Mouse (Mus musculus): ENCODE data around the gene Eps15. TPM values are rescaled to one million over a fixed set of nuclear protein-coding genes. Genes with fewer than 3 reads are reported as not detected.

Eps15 gene
- polyA plus RNA-seq, 1 experiment from 2014 or later: 39.6 TPM

DNA sequence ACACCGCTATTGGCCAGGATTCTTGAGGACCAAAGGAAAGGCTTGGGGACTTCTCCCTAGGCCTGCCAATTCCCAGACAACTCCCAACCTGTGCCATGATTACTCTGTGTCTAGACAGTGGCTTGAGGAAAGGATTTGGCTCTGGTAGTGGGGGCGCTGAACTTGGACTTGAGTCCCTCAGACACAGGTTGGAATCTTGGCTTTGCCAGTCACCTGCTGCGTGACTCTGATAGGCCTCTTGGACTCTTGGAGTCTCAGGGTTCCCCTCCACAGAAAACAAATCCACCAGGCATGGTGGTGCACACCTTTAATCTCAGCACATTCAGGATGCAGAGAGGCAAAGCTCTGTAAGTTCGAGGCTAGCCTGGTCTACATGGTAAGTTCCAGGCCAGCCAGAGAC lies 139.5 kb downstream of the Eps15 start:
- no peak overlapping the region for H3K4me3 ChIP-seq (replicated peaks)
- no peaks in the 10 kb centered on the region for H3K36me3 ChIP-seq
- no peak overlapping the region for H3K4me2 ChIP-seq
- ATAC-seq (ENCODE audit: insufficient number of reproducible peaks, insufficient read depth, low FRiP score, low TSS enrichment, low read depth): no peak
- H3K27me3 ChIP-seq: no peaks in the 10 kb centered on the region
- H3K27ac ChIP-seq: no peak overlapping the region
- H3K9me3 ChIP-seq: no peaks in the 10 kb centered on the region
- peaks cover 2% of the 10 kb centered on the region; the same call in 1 of the 2 replicates for H3K4me1 ChIP-seq (replicated peaks)
- no peak overlapping the region for H3K9ac ChIP-seq (replicated peaks)
- WGBS: 85% methylated on average over 4 of the region's 4 CpGs

DNA sequence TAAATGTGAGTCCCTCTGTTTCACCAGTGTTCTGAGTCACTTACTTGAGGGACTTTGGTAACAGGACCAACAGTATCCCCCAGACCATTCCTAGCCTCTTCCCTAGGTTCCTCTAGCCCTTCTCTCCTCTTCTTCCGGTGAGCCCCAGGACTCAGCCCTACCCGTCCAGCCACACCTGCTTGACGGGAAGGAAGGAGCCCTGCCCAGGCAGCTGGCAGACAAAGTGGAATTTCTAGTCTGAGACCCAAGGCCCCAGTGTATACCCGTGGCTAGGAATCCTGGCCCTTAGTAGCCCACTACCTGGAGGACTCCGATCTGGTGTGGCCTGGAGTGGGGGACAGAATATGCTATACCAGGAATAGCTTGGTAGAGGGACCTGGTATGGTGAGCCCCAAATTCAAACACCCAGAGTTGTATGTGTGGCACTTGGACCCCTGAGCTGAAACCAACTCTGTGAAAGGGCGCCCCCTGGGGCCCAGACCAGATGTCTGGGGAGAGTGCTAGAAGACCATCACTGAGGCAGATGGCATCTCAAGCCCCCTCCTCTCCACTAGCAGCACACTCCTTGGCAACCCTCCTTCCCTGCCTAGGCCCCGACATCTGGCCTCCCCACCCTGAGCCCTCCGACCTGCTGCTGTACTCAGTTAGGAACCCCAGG lies 140.2 kb downstream of the Eps15 start:
- Histone ChIP-seq H3K9me3 (no peaks in the 10 kb centered on the region), H3K4me1 (replicated peaks) (no peaks in the 10 kb centered on the region), H3K27ac (no peak overlapping the region), H3K36me3 (no peaks in the 10 kb centered on the region), H3K4me2 (no peak overlapping the region), H3K27me3 (no peaks in the 10 kb centered on the region), H3K9ac (replicated peaks) (no peak overlapping the region), H3K4me3 (replicated peaks) (no peak overlapping the region)
- ATAC-seq (ENCODE audit: insufficient number of reproducible peaks, insufficient read depth, low FRiP score, low TSS enrichment, low read depth): 0 out of 2 replicates have a peak, but pooled peaks have one; percentile 39
- WGBS: 73% methylated on average over 8 of the region's 8 CpGs

DNA sequence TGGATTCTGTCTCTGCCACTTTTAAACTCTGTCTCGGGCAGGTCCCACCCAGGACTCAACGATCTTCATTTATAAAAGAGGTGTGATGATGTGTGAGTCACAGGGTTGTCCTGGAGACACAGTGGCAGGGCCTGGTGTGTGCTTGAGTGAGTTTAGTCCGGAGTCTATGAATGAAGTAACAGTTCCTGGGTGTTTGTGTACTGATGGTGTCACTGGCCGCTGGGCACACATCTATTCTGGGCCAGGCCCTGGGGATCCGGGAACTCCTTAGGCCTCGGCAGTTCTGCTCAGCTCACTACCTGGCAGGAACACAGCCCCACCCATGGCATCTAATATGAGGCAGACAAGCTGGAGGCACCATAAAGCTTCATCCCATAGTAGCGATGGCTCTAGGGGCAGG lies 141.5 kb downstream of the Eps15 start:
- WGBS: 83% methylated on average over 7 of the region's 7 CpGs
- Histone ChIP-seq H3K36me3 (no peaks in the 10 kb centered on the region), H3K4me2 (no peak overlapping the region), H3K9me3 (no peaks in the 10 kb centered on the region), H3K27me3 (no peaks in the 10 kb centered on the region), H3K4me1 (replicated peaks) (no peaks in the 10 kb centered on the region), H3K9ac (replicated peaks) (no peak overlapping the region), H3K27ac (no peak overlapping the region), H3K4me3 (replicated peaks) (no peak overlapping the region)
- ATAC-seq (ENCODE audit: insufficient number of reproducible peaks, insufficient read depth, low FRiP score, low TSS enrichment, low read depth): no peak

DNA sequence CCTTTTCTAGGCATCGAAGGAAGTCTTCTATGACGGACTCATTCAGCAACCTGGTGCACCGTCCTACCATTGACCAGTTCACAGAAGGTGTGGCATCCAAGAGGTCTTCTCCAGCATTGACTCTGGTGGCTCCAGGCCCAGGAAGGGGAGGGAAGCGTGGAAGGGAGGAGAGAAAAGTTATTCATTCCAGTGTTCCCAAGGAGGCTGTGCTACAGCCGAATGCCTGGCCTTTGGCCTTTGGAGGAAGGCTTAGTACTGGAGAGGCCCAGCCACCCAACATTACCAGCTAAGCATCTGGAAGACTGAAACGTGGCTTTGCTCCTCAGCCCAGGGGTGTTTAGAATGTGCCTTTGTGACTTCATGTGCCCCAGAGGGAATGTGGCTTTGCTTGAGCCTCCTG lies 142.4 kb downstream of the Eps15 start:
- no peak overlapping the region for H3K9ac ChIP-seq (replicated peaks)
- H3K4me1 ChIP-seq (replicated peaks): no peaks in the 10 kb centered on the region
- no peaks in the 10 kb centered on the region for H3K27me3 ChIP-seq
- WGBS: 82% methylated on average over 6 of the region's 6 CpGs
- H3K4me3 ChIP-seq (replicated peaks): no peak overlapping the region
- ATAC-seq (ENCODE audit: insufficient number of reproducible peaks, insufficient read depth, low FRiP score, low TSS enrichment, low read depth): no peak
- H3K36me3 ChIP-seq: no peaks in the 10 kb centered on the region
- H3K27ac ChIP-seq: no peak overlapping the region
- no peak overlapping the region for H3K4me2 ChIP-seq
- H3K9me3 ChIP-seq: no peaks in the 10 kb centered on the region

DNA sequence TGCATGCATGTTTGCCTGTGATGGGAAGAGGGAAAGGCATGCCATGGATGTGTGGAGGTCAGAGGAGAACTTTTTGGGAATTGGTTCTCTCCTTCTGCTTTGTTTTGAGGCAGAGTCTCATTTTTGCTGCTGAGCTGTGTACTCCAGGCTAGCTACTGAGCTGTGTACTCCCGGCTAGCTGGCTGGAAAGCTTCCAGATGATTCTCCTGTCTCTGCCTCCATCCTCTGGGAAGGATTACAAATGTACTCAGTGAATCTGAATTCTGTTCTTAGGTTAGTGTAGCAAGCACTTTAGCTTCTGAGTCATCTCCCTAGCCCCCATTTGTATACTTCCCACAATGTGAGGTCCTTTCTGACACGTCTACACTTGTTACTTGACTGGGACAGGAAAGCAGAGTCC lies 143.4 kb downstream of the Eps15 start:
- ATAC-seq (ENCODE audit: insufficient number of reproducible peaks, insufficient read depth, low FRiP score, low TSS enrichment, low read depth): no peak
- Histone ChIP-seq H3K9ac (replicated peaks) (no peak overlapping the region), H3K27ac (no peak overlapping the region), H3K4me1 (replicated peaks) (no peaks in the 10 kb centered on the region), H3K36me3 (no peaks in the 10 kb centered on the region), H3K27me3 (no peaks in the 10 kb centered on the region), H3K4me3 (replicated peaks) (no peak overlapping the region), H3K4me2 (no peak overlapping the region), H3K9me3 (no peaks in the 10 kb centered on the region)
- 77% methylated on average over 2 of the region's 2 CpGs for WGBS

DNA sequence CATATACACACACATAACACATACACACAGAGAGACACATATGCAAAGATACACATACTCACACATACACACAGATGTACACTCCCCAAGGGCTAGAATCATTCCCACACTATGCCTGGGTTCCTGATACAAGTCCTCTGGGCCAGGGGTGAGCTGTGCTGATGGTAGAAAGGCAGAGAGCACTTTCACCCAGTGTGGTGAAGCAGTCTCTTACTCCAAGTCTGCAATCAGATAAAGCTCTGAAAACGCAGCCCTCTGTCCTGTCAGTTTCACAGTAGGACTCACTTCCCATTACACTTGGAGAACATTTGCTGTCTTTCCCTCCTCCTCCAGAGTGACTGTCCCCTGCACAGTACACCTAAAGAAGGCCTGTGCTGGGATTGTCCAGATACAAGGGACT lies 147.0 kb downstream of the Eps15 start:
- Histone ChIP-seq H3K4me1 (replicated peaks) (no peaks in the 10 kb centered on the region), H3K4me2 (no peak overlapping the region), H3K9ac (replicated peaks) (no peak overlapping the region), H3K4me3 (replicated peaks) (no peak overlapping the region), H3K27me3 (no peaks in the 10 kb centered on the region), H3K36me3 (no peaks in the 10 kb centered on the region), H3K27ac (no peak overlapping the region), H3K9me3 (no peaks in the 10 kb centered on the region)
- WGBS: 72% methylated on average over 1 of the region's 1 CpGs
- ATAC-seq (ENCODE audit: insufficient number of reproducible peaks, insufficient read depth, low FRiP score, low TSS enrichment, low read depth): no peak

DNA sequence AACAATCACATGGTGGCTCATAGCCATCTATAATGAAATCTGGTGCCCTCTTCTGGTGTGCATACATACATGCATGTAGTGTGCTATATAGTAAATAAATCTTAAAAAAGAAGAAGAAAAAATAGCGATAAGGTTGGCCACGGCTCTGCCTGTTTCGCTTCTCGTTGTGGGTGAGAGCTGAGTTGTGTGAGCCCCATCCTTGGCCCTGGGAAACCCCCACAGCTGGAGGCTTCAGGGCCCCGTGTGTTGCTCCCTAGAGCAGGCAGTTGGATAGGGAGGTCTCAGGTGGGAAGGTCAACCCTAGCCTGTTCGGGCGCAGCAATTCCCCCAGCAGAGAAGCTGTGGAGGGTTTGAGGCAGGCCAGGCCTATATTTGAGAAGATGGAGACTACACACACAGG lies 150.2 kb downstream of the Eps15 start:
- H3K4me2 ChIP-seq: no peak overlapping the region
- H3K27me3 ChIP-seq: no peaks in the 10 kb centered on the region
- ATAC-seq (ENCODE audit: insufficient number of reproducible peaks, insufficient read depth, low FRiP score, low TSS enrichment, low read depth): no peak
- no peaks in the 10 kb centered on the region for H3K36me3 ChIP-seq
- H3K27ac ChIP-seq: no peak overlapping the region
- H3K4me1 ChIP-seq (replicated peaks): peaks cover 12% of the 10 kb centered on the region
- H3K9me3 ChIP-seq: no peaks in the 10 kb centered on the region
- no peak overlapping the region for H3K9ac ChIP-seq (replicated peaks)
- 90% methylated on average over 7 of the region's 7 CpGs for WGBS
- no peak overlapping the region for H3K4me3 ChIP-seq (replicated peaks)

DNA sequence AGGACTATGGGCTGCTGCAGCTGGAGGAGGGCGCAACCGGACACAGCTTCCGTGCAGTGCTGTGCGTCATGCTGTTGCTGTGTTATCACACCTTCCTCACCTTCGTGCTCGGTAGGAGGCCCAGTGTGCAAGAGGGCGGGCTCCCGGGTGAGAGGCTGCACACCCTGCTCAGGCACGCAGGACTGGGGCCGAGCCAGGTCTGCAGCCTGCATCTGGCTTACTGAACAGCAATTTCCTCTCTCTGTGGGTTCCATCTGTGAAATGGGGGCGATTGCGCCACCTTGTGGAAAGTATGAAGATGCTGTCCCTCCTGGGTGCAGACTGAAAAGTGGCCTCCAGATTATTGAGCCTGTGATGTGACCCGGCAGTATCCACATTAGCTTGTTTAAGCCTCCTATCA lies 150.8 kb downstream of the Eps15 start:
- Histone ChIP-seq H3K9me3 (no peaks in the 10 kb centered on the region), H3K4me3 (replicated peaks) (no peak overlapping the region), H3K36me3 (no peaks in the 10 kb centered on the region), H3K27me3 (no peaks in the 10 kb centered on the region), H3K4me2 (no peak overlapping the region), H3K9ac (replicated peaks) (no peak overlapping the region), H3K4me1 (replicated peaks) (peaks cover 12% of the 10 kb centered on the region), H3K27ac (no peak overlapping the region)
- WGBS: 48% methylated on average over 13 of the region's 13 CpGs
- ATAC-seq (ENCODE audit: insufficient number of reproducible peaks, insufficient read depth, low FRiP score, low TSS enrichment, low read depth): peak; percentile 21; the same call in 1 of the 2 replicates

DNA sequence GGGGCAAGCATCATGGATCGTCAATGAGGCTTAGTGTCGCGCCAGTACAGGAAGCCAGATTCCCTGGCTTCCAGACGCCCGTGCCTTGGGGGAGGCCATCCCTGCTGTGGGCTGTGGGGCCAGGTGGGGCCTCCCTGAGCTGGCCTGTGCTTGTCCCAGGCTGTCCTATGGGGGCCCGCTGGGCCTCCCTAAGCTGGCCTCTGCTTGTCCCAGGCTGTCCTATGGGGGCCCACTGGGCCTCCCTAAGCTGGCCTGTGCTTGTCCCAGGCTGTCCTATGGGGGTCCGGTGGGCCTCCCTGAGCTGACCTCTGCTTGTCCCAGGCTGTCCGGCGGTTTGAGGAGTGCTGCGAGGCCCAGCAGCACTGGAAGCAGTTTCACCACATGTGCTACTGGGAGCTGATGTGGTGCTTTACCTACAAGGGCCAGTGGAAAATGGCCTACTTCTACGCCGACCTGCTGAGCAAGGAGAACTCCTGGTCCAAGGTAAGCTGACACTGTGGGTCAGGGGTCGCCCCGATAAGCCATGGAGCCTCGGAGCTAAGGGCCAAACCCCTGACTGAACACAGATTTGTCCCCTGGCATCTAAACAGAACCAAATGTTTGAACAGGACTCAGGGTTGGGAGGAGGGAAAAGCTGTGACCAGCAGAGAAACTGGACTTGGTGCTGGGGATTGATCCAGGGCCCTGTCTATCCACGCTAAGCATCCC lies 152.8 kb downstream of the Eps15 start:
- Histone ChIP-seq H3K27ac (peak overlapping the region; percentile 59; the same call in 1 of the 2 replicates), H3K4me2 (no peak overlapping the region), H3K9ac (replicated peaks) (no peak overlapping the region), H3K36me3 (no peaks in the 10 kb centered on the region), H3K4me1 (replicated peaks) (peaks cover 12% of the 10 kb centered on the region), H3K4me3 (replicated peaks) (no peak overlapping the region), H3K27me3 (no peaks in the 10 kb centered on the region), H3K9me3 (no peaks in the 10 kb centered on the region)
- peak; percentile 38; the same call in 1 of the 2 replicates for ATAC-seq (ENCODE audit: insufficient number of reproducible peaks, insufficient read depth, low FRiP score, low TSS enrichment, low read depth)
- 45% methylated on average over 16 of the region's 16 CpGs for WGBS

DNA sequence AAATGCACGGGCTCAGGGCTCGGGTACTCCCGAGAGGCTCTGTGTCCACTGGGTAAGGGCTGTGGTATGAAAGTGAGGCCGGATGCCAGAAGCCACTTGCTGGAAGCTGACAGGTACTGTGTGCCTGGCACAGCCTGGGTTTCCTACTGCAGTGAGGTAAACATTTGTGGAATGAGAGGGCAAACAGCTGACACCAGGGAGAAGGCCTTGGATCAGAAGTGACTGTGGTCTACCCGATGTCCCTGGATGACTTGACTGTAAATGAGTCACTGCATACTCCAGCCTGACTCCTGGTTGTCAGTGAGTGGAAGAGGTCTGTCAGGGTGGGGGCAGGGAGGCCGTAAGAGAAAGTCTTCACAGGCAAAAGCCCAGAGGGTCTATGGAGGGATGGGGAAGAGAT lies 153.6 kb downstream of the Eps15 start:
- Histone ChIP-seq H3K9me3 (no peaks in the 10 kb centered on the region), H3K4me2 (no peak overlapping the region), H3K4me3 (replicated peaks) (no peak overlapping the region), H3K36me3 (no peaks in the 10 kb centered on the region), H3K4me1 (replicated peaks) (peaks cover 12% of the 10 kb centered on the region), H3K27me3 (no peaks in the 10 kb centered on the region), H3K27ac (no peak overlapping the region), H3K9ac (replicated peaks) (no peak overlapping the region)
- ATAC-seq (ENCODE audit: insufficient number of reproducible peaks, insufficient read depth, low FRiP score, low TSS enrichment, low read depth): no peak
- WGBS: 61% methylated on average over 6 of the region's 6 CpGs

DNA sequence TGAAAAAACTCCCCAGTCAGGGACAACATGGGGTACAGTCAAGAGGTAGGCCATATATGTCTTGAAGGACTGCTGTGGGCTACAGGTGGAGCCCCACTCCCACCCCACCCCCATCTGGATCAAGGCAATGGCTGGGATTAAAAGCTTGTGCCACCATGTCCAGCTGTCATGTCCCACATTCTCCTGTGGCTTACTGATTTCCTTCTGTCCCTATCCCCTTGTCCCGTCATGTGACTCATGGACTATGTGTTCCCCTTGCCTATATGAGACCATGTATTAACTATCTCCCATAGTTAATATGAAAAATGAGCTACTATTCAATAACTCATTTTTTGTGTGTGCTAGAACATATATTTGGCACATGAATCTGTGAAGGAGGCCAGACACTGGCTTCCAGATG lies 154.2 kb downstream of the Eps15 start:
- peaks cover 12% of the 10 kb centered on the region for H3K4me1 ChIP-seq (replicated peaks)
- H3K36me3 ChIP-seq: no peaks in the 10 kb centered on the region
- H3K27ac ChIP-seq: no peak overlapping the region
- no peak for ATAC-seq (ENCODE audit: insufficient number of reproducible peaks, insufficient read depth, low FRiP score, low TSS enrichment, low read depth)
- no peak overlapping the region for H3K4me3 ChIP-seq (replicated peaks)
- H3K9ac ChIP-seq (replicated peaks): no peak overlapping the region
- no peaks in the 10 kb centered on the region for H3K9me3 ChIP-seq
- H3K4me2 ChIP-seq: no peak overlapping the region
- H3K27me3 ChIP-seq: no peaks in the 10 kb centered on the region
- WGBS: 97% methylated on average over 1 of the region's 1 CpGs
